In the genomic region with DNA sequence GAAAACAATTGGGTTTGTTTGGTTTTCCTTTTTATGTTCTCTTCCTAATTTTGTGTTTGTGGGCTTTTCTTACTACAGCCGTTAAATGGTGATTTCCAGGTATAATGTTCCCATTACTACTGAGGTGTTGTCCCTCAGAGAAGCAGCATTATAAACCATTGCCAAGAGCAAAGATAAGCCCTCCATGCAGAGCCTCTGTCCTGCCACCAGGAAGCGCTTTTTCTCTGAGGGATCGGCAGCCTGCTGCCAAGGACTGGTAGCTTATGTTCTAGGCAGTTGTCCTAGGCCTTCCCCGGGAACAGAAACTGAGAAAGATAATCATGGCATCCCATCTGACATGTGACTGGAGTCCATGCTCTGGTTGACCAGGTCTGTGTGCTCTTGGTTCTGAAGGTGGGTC, we compare ENCODE assay signal across 21 mouse cellular contexts. TPM values are rescaled to one million over a fixed set of nuclear protein-coding genes. Genes with fewer than 3 reads are reported as not detected.
DNase-seq lines count a peak whose midpoint lies in the region; ATAC-seq and TF ChIP-seq lines count a peak whose summit lies in the region.
"Had no signal": no experiment of that assay in that cellular context is flagged by ENCODE, and none has a peak within 500 bp of the region (broad histone marks: within the 10 kb centered on the region; RNA-seq: fewer than 3 reads in every experiment).

No protein-coding gene starts in this region.

- ATAC-seq in heart, postnatal 0 days (ENCODE audit: insufficient read depth, low read depth) = no peak
- no peak for ATAC-seq in midbrain, embryonic 14.5 days (ENCODE audit: low FRiP score, low TSS enrichment)
- no peak for ATAC-seq in midbrain, embryonic 11.5 days (ENCODE audit: low FRiP score)
- no peak for ATAC-seq in hindbrain, embryonic 13.5 days (ENCODE audit: low FRiP score)
- no peak for ATAC-seq in stomach, postnatal 0 days (ENCODE audit: low FRiP score, low TSS enrichment)
- ATAC-seq in monocyte, adult 5-6 weeks (replicated peaks; ENCODE audit: insufficient number of reproducible peaks, low FRiP score, low TSS enrichment, poor library complexity, severe bottlenecking) = no peak
- ATAC-seq: liver, embryonic 12.5 days had no signal

- no peaks in the 10 kb centered on the region for H3K9me3 ChIP-seq in heart, postnatal 0 days (replicated peaks; ENCODE audit: control insufficient read depth, low read length)
- H3K9me3 ChIP-seq in midbrain, embryonic 14.5 days (ENCODE audit: control insufficient read depth, low read length) = no peaks in the 10 kb centered on the region
- H3K9me3 ChIP-seq in midbrain, embryonic 11.5 days (ENCODE audit: control insufficient read depth, low read length) = no peaks in the 10 kb centered on the region
- H3K9me3 ChIP-seq in hindbrain, embryonic 13.5 days = no peaks in the 10 kb centered on the region
- H3K9me3 ChIP-seq in stomach, postnatal 0 days (ENCODE audit: control insufficient read depth, low read length) = no peaks in the 10 kb centered on the region
- H3K9me3 ChIP-seq: embryonic facial prominence, embryonic 12.5 days; limb, embryonic 10.5 days; liver, embryonic 12.5 days had no signal

- H3K36me3 ChIP-seq in heart, postnatal 0 days (replicated peaks; ENCODE audit: control insufficient read depth, insufficient read depth, low read length) = peaks cover 79% of the 10 kb centered on the region
- peaks cover 67% of the 10 kb centered on the region for H3K36me3 ChIP-seq in midbrain, embryonic 14.5 days (ENCODE audit: control insufficient read depth, insufficient read depth, low read length)
- peaks cover 12% of the 10 kb centered on the region for H3K36me3 ChIP-seq in midbrain, embryonic 11.5 days (ENCODE audit: control insufficient read depth, insufficient read depth, low read length)
- peaks cover 68% of the 10 kb centered on the region for H3K36me3 ChIP-seq in hindbrain, embryonic 13.5 days
- H3K36me3 ChIP-seq in stomach, postnatal 0 days (ENCODE audit: control insufficient read depth, insufficient read depth, low read length) = peaks cover 14% of the 10 kb centered on the region; the same call in 1 of the 2 replicates

- no peaks in the 10 kb centered on the region for H3K27me3 ChIP-seq in heart, postnatal 0 days (ENCODE audit: control insufficient read depth, insufficient read depth, low read length)
- no peaks in the 10 kb centered on the region for H3K27me3 ChIP-seq in midbrain, embryonic 14.5 days (ENCODE audit: control insufficient read depth, insufficient read depth, low read length)
- H3K27me3 ChIP-seq in midbrain, embryonic 11.5 days (ENCODE audit: control insufficient read depth, insufficient read depth, low read length) = no peaks in the 10 kb centered on the region
- H3K27me3 ChIP-seq in hindbrain, embryonic 13.5 days = no peaks in the 10 kb centered on the region
- H3K27me3 ChIP-seq in stomach, postnatal 0 days (ENCODE audit: control insufficient read depth, insufficient read depth, low read length) = no peaks in the 10 kb centered on the region
- H3K27me3 ChIP-seq: embryonic facial prominence, embryonic 12.5 days; liver, embryonic 12.5 days had no signal

- no peak for DNase-seq in heart, postnatal 0 days (ENCODE audit: low spot score)
- DNase-seq in heart, adult 11 months = no peak
- DNase-seq in midbrain, embryonic 14.5 days = no peak
- DNase-seq in midbrain, embryonic 11.5 days (ENCODE audit: low spot score, missing footprints) = no peak
- DNase-seq in stomach, postnatal 0 days (ENCODE audit: low spot score) = no peak
- DNase-seq: adrenal gland, adult 8-10 months; cerebellum, adult 11-12 months; cerebellum, postnatal 36 days; kidney, adult 18-20 months; kidney, postnatal 36 days; retina, postnatal 1 day; thymus, postnatal 4 days had no signal

- H3K4me1 ChIP-seq in heart, postnatal 0 days (ENCODE audit: control insufficient read depth, insufficient read depth) = 0 out of 2 replicates have a peak, but pooled peaks cover 4% of the 10 kb centered on the region
- H3K4me1 ChIP-seq in midbrain, embryonic 14.5 days (ENCODE audit: control insufficient read depth, insufficient read depth, low read length) = peaks cover 16% of the 10 kb centered on the region
- H3K4me1 ChIP-seq in midbrain, embryonic 11.5 days (ENCODE audit: control insufficient read depth, insufficient read depth, low read length) = peaks cover 12% of the 10 kb centered on the region; the same call in 1 of the 2 replicates
- H3K4me1 ChIP-seq in hindbrain, embryonic 13.5 days (replicated peaks) = peaks cover 53% of the 10 kb centered on the region
- H3K4me1 ChIP-seq in stomach, postnatal 0 days (replicated peaks; ENCODE audit: control insufficient read depth, insufficient read depth) = no peaks in the 10 kb centered on the region

- WGBS in heart, postnatal 0 days = 67% methylated on average over 4 of the region's 4 CpGs
- 97% methylated on average over 4 of the region's 4 CpGs for WGBS in midbrain, embryonic 14.5 days
- 92% methylated on average over 4 of the region's 4 CpGs for WGBS in midbrain, embryonic 11.5 days
- WGBS in hindbrain, embryonic 13.5 days = 87% methylated on average over 4 of the region's 4 CpGs
- WGBS in stomach, postnatal 0 days = 92% methylated on average over 4 of the region's 4 CpGs

- TF ChIP-seq EP300 in heart, postnatal 0 days (IDR thresholded peaks at IDR 0.05; ENCODE audit: low read depth) = no peak
- TF ChIP-seq EP300 in stomach, postnatal 0 days (optimal IDR thresholded peaks at IDR 0.05) = no peak

- no peak overlapping the region for H3K9ac ChIP-seq in heart, postnatal 0 days (replicated peaks; ENCODE audit: low read depth, low read length)
- no peak overlapping the region for H3K9ac ChIP-seq in midbrain, embryonic 14.5 days (replicated peaks; ENCODE audit: low read length)
- no peak overlapping the region for H3K9ac ChIP-seq in midbrain, embryonic 11.5 days (ENCODE audit: low read length)
- H3K9ac ChIP-seq in hindbrain, embryonic 13.5 days = no peak overlapping the region
- no peak overlapping the region for H3K9ac ChIP-seq in stomach, postnatal 0 days (ENCODE audit: low read length)
- H3K9ac ChIP-seq: embryonic facial prominence, embryonic 12.5 days; liver, embryonic 12.5 days had no signal

- H3K4me3 ChIP-seq in heart, postnatal 0 days (ENCODE audit: low read depth, low read length) = no peak overlapping the region
- no peak overlapping the region for H3K4me3 ChIP-seq in midbrain, embryonic 14.5 days (replicated peaks; ENCODE audit: low read depth, low read length)
- H3K4me3 ChIP-seq in midbrain, embryonic 11.5 days (ENCODE audit: low read depth, low read length) = no peak overlapping the region
- H3K4me3 ChIP-seq in hindbrain, embryonic 13.5 days = no peak overlapping the region
- H3K4me3 ChIP-seq in stomach, postnatal 0 days (ENCODE audit: low read depth, low read length) = no peak overlapping the region
- H3K4me3 ChIP-seq: embryonic facial prominence, embryonic 12.5 days; limb, embryonic 10.5 days; liver, embryonic 12.5 days had no signal

- H3K27ac ChIP-seq in heart, postnatal 0 days (ENCODE audit: low read depth) = no peak overlapping the region
- 0 out of 2 replicates have a peak overlapping the region, but pooled peaks have one; percentile 70 for H3K27ac ChIP-seq in midbrain, embryonic 14.5 days (replicated peaks; ENCODE audit: low read depth, low read length)
- H3K27ac ChIP-seq in midbrain, embryonic 11.5 days (ENCODE audit: low read depth, low read length) = no peak overlapping the region
- H3K27ac ChIP-seq in hindbrain, embryonic 13.5 days = peak overlapping the region; percentile 90
- H3K27ac ChIP-seq in stomach, postnatal 0 days (replicated peaks) = no peak overlapping the region
- H3K27ac ChIP-seq: embryonic facial prominence, embryonic 12.5 days; liver, embryonic 12.5 days had no signal

- no peak overlapping the region for H3K4me2 ChIP-seq in heart, postnatal 0 days (ENCODE audit: low read depth, low read length)
- no peak overlapping the region for H3K4me2 ChIP-seq in midbrain, embryonic 14.5 days (ENCODE audit: low read length)
- H3K4me2 ChIP-seq in midbrain, embryonic 11.5 days = no peak overlapping the region
- H3K4me2 ChIP-seq in hindbrain, embryonic 13.5 days = no peak overlapping the region
- H3K4me2 ChIP-seq in stomach, postnatal 0 days (replicated peaks; ENCODE audit: low read depth) = no peak overlapping the region
- H3K4me2 ChIP-seq: embryonic facial prominence, embryonic 12.5 days; liver, embryonic 12.5 days had no signal

- TF ChIP-seq CTCF in heart, postnatal 0 days (IDR thresholded peaks at IDR 0.05; ENCODE audit: low read depth) = peak; percentile 25; the same call in 1 of the 2 replicates
- TF ChIP-seq CTCF in stomach, postnatal 0 days (IDR thresholded peaks at IDR 0.05; ENCODE audit: low read depth) = peak; percentile 35

RNA-seq across cellular contexts. Expression of a gene that starts 24.7 kb away (rescaled TPM):
- total RNA-seq in heart, postnatal 0 days (2014; rRNA removed; ENCODE audit: low replicate concordance) = not detected in 2 replicates
- 0.12 and 0.25 TPM in 2 replicates for polyA plus RNA-seq in heart, postnatal 0 days (2015; fragmentation: Nextera tagmentation; extraction: Ambion mirVana)
- not detected in 2 replicates for polyA plus RNA-seq in midbrain, embryonic 14.5 days (2014; fragmentation: Nextera tagmentation; extraction: Ambion mirVana)
- not detected in 2 replicates for polyA plus RNA-seq in midbrain, embryonic 11.5 days (2014; fragmentation: Nextera tagmentation; extraction: Ambion mirVana)
- 0.16 TPM in 1 of 2 replicates, not detected in the other for polyA plus RNA-seq in hindbrain, embryonic 13.5 days (2015; fragmentation: Nextera tagmentation; extraction: Ambion mirVana)
- 0.05 TPM in 1 of 2 replicates, not detected in the other for polyA plus RNA-seq in stomach, postnatal 0 days (2015; fragmentation: Nextera tagmentation; extraction: Ambion mirVana)
- total RNA-seq in monocyte, adult 5-6 weeks (2017) = 0.19 to 1.2 TPM in 2 of 3 replicates, not detected in the other
- total RNA-seq: heart, postnatal 25 days had no signal
- polyA plus RNA-seq: brain, embryonic 14.5 days; C2C12; limb, embryonic 10.5 days; liver, embryonic 12.5 days; lung, embryonic 16.5 days had no signal

Comparison
In these comparisons a context has a peak if more than half of its experiments do, and no peak if none do; other contexts are left out.
1. H3K27ac ChIP-seq: peak in midbrain, embryonic 14.5 days (single experiment) and hindbrain, embryonic 13.5 days (single experiment); none in heart, postnatal 0 days (single experiment), midbrain, embryonic 11.5 days (single experiment) and stomach, postnatal 0 days (single experiment).